Mouse (Mus musculus): ENCODE data around the gene Depdc1b. TPM values are rescaled to one million over a fixed set of nuclear protein-coding genes. Genes with fewer than 3 reads are reported as not detected.
A peak's percentile ranks its signal among the peaks of the same experiment; 100 is the strongest.

Depdc1b gene
- polyA plus RNA-seq, 1 experiment from 2014 or later, result 5.4 TPM

GRCm38 (mm10) chr13:108302957-108303675, 13.0 kb upstream of the Depdc1b start:
- no peak overlapping the region for H3K4me2 ChIP-seq (ENCODE audit: low read length)
- no peaks in the 10 kb centered on the region for H3K4me1 ChIP-seq (replicated peaks; ENCODE audit: control insufficient read depth, insufficient read depth, low read length)
- H3K9me3 ChIP-seq (ENCODE audit: control insufficient read depth, low read length), result no peaks in the 10 kb centered on the region
- no peaks in the 10 kb centered on the region for H3K27me3 ChIP-seq (replicated peaks; ENCODE audit: control insufficient read depth, insufficient read depth, low read length)
- no peak overlapping the region for H3K9ac ChIP-seq (replicated peaks; ENCODE audit: low read depth, low read length)
- no peak overlapping the region for H3K4me3 ChIP-seq (replicated peaks; ENCODE audit: low read length)
- WGBS, result 75% methylated on average over 7 of the region's 7 CpGs
- H3K36me3 ChIP-seq (ENCODE audit: control insufficient read depth, insufficient read depth), result no peaks in the 10 kb centered on the region
- ATAC-seq, result no peak
- no peak overlapping the region for H3K27ac ChIP-seq (ENCODE audit: low read length)

GRCm38 (mm10) chr13:108303841-108304240, 12.3 kb upstream of the Depdc1b start:
- Histone ChIP-seq H3K9me3 (ENCODE audit: control insufficient read depth, low read length) (no peaks in the 10 kb centered on the region), H3K27me3 (replicated peaks; ENCODE audit: control insufficient read depth, insufficient read depth, low read length) (no peaks in the 10 kb centered on the region), H3K4me2 (ENCODE audit: low read length) (no peak overlapping the region), H3K27ac (ENCODE audit: low read length) (no peak overlapping the region), H3K4me1 (replicated peaks; ENCODE audit: control insufficient read depth, insufficient read depth, low read length) (no peaks in the 10 kb centered on the region), H3K9ac (replicated peaks; ENCODE audit: low read depth, low read length) (no peak overlapping the region), H3K36me3 (ENCODE audit: control insufficient read depth, insufficient read depth) (no peaks in the 10 kb centered on the region), H3K4me3 (replicated peaks; ENCODE audit: low read length) (no peak overlapping the region)
- ATAC-seq, result no peak
- 91% methylated on average over 1 of the region's 1 CpGs for WGBS

GRCm38 (mm10) chr13:108304680-108305079, 11.5 kb upstream of the Depdc1b start:
- no peak for ATAC-seq
- Histone ChIP-seq H3K9me3 (ENCODE audit: control insufficient read depth, low read length) (no peaks in the 10 kb centered on the region), H3K27ac (ENCODE audit: low read length) (no peak overlapping the region), H3K4me3 (replicated peaks; ENCODE audit: low read length) (no peak overlapping the region), H3K9ac (replicated peaks; ENCODE audit: low read depth, low read length) (no peak overlapping the region), H3K4me1 (replicated peaks; ENCODE audit: control insufficient read depth, insufficient read depth, low read length) (no peaks in the 10 kb centered on the region), H3K4me2 (ENCODE audit: low read length) (no peak overlapping the region), H3K36me3 (ENCODE audit: control insufficient read depth, insufficient read depth) (no peaks in the 10 kb centered on the region), H3K27me3 (replicated peaks; ENCODE audit: control insufficient read depth, insufficient read depth, low read length) (no peaks in the 10 kb centered on the region)
- 71% methylated on average over 2 of the region's 2 CpGs for WGBS

GRCm38 (mm10) chr13:108316487-108316903, 363 bp downstream of the Depdc1b start:
- Histone ChIP-seq H3K9me3 (ENCODE audit: control insufficient read depth, low read length) (no peaks in the 10 kb centered on the region), H3K27ac (ENCODE audit: low read length) (no peak overlapping the region), H3K36me3 (ENCODE audit: control insufficient read depth, insufficient read depth) (no peaks in the 10 kb centered on the region), H3K4me1 (replicated peaks; ENCODE audit: control insufficient read depth, insufficient read depth, low read length) (peaks cover 13% of the 10 kb centered on the region), H3K4me3 (replicated peaks; ENCODE audit: low read length) (peak overlapping the region; percentile 90), H3K27me3 (replicated peaks; ENCODE audit: control insufficient read depth, insufficient read depth, low read length) (no peaks in the 10 kb centered on the region), H3K4me2 (ENCODE audit: low read length) (peak overlapping the region; percentile 94), H3K9ac (replicated peaks; ENCODE audit: low read depth, low read length) (peak overlapping the region; percentile 75)
- WGBS, result under 1% methylated on average over 32 of the region's 32 CpGs
- ATAC-seq, result peak; percentile 34

- ATAC-seq, result no peak
- Histone ChIP-seq H3K4me3 (replicated peaks; ENCODE audit: low read length) (no peak overlapping the region), H3K9ac (replicated peaks; ENCODE audit: low read depth, low read length) (no peak overlapping the region), H3K27me3 (replicated peaks; ENCODE audit: control insufficient read depth, insufficient read depth, low read length) (no peaks in the 10 kb centered on the region), H3K4me1 (replicated peaks; ENCODE audit: control insufficient read depth, insufficient read depth, low read length) (peaks cover 13% of the 10 kb centered on the region), H3K4me2 (ENCODE audit: low read length) (peak overlapping the region; percentile 94), H3K27ac (ENCODE audit: low read length) (no peak overlapping the region), H3K36me3 (ENCODE audit: control insufficient read depth, insufficient read depth) (no peaks in the 10 kb centered on the region), H3K9me3 (ENCODE audit: control insufficient read depth, low read length) (no peaks in the 10 kb centered on the region)
- WGBS, result 90% methylated on average over 2 of the region's 2 CpGs
Observed at GRCm38 (mm10) chr13:108317414-108317813, 1.3 kb downstream of the Depdc1b start.

- no peak for ATAC-seq
- H3K9ac ChIP-seq (replicated peaks; ENCODE audit: low read depth, low read length), result no peak overlapping the region
- H3K27ac ChIP-seq (ENCODE audit: low read length), result no peak overlapping the region
- H3K4me3 ChIP-seq (replicated peaks; ENCODE audit: low read length), result no peak overlapping the region
- peaks cover 13% of the 10 kb centered on the region for H3K4me1 ChIP-seq (replicated peaks; ENCODE audit: control insufficient read depth, insufficient read depth, low read length)
- no peaks in the 10 kb centered on the region for H3K9me3 ChIP-seq (ENCODE audit: control insufficient read depth, low read length)
- H3K4me2 ChIP-seq (ENCODE audit: low read length), result no peak overlapping the region
- 98% methylated on average over 8 of the region's 8 CpGs for WGBS
- H3K27me3 ChIP-seq (replicated peaks; ENCODE audit: control insufficient read depth, insufficient read depth, low read length), result no peaks in the 10 kb centered on the region
- no peaks in the 10 kb centered on the region for H3K36me3 ChIP-seq (ENCODE audit: control insufficient read depth, insufficient read depth)
Observed at GRCm38 (mm10) chr13:108319028-108319427, 2.9 kb downstream of the Depdc1b start.

GRCm38 (mm10) chr13:108320216-108320615, 4.1 kb downstream of the Depdc1b start:
- H3K36me3 ChIP-seq (ENCODE audit: control insufficient read depth, insufficient read depth), result no peaks in the 10 kb centered on the region
- no peaks in the 10 kb centered on the region for H3K27me3 ChIP-seq (replicated peaks; ENCODE audit: control insufficient read depth, insufficient read depth, low read length)
- no peaks in the 10 kb centered on the region for H3K9me3 ChIP-seq (ENCODE audit: control insufficient read depth, low read length)
- no peak overlapping the region for H3K4me2 ChIP-seq (ENCODE audit: low read length)
- WGBS, result 89% methylated on average over 8 of the region's 8 CpGs
- ATAC-seq, result no peak
- no peak overlapping the region for H3K4me3 ChIP-seq (replicated peaks; ENCODE audit: low read length)
- peaks cover 12% of the 10 kb centered on the region for H3K4me1 ChIP-seq (replicated peaks; ENCODE audit: control insufficient read depth, insufficient read depth, low read length)
- H3K27ac ChIP-seq (ENCODE audit: low read length), result no peak overlapping the region
- no peak overlapping the region for H3K9ac ChIP-seq (replicated peaks; ENCODE audit: low read depth, low read length)

- no peaks in the 10 kb centered on the region for H3K27me3 ChIP-seq (replicated peaks; ENCODE audit: control insufficient read depth, insufficient read depth, low read length)
- no peak overlapping the region for H3K4me3 ChIP-seq (replicated peaks; ENCODE audit: low read length)
- WGBS, result 92% methylated on average over 2 of the region's 2 CpGs
- H3K36me3 ChIP-seq (ENCODE audit: control insufficient read depth, insufficient read depth), result no peaks in the 10 kb centered on the region
- H3K9ac ChIP-seq (replicated peaks; ENCODE audit: low read depth, low read length), result no peak overlapping the region
- no peak overlapping the region for H3K4me2 ChIP-seq (ENCODE audit: low read length)
- ATAC-seq, result no peak
- no peak overlapping the region for H3K27ac ChIP-seq (ENCODE audit: low read length)
- no peaks in the 10 kb centered on the region for H3K9me3 ChIP-seq (ENCODE audit: control insufficient read depth, low read length)
- H3K4me1 ChIP-seq (replicated peaks; ENCODE audit: control insufficient read depth, insufficient read depth, low read length), result no peaks in the 10 kb centered on the region
Observed at GRCm38 (mm10) chr13:108322466-108322865, 6.3 kb downstream of the Depdc1b start.

GRCm38 (mm10) chr13:108323317-108323716, 7.2 kb downstream of the Depdc1b start:
- Histone ChIP-seq H3K4me1 (replicated peaks; ENCODE audit: control insufficient read depth, insufficient read depth, low read length) (no peaks in the 10 kb centered on the region), H3K27ac (ENCODE audit: low read length) (no peak overlapping the region), H3K27me3 (replicated peaks; ENCODE audit: control insufficient read depth, insufficient read depth, low read length) (no peaks in the 10 kb centered on the region), H3K4me3 (replicated peaks; ENCODE audit: low read length) (no peak overlapping the region), H3K9ac (replicated peaks; ENCODE audit: low read depth, low read length) (no peak overlapping the region), H3K9me3 (ENCODE audit: control insufficient read depth, low read length) (no peaks in the 10 kb centered on the region), H3K36me3 (ENCODE audit: control insufficient read depth, insufficient read depth) (no peaks in the 10 kb centered on the region), H3K4me2 (ENCODE audit: low read length) (no peak overlapping the region)
- WGBS, result 96% methylated on average over 2 of the region's 2 CpGs
- ATAC-seq, result no peak
